Mouse (Mus musculus): ENCODE data around the gene Atg2a.
"Not testable (repeated sequence)": the region's sequence is repeated elsewhere in the genome, so short reads cannot be mapped to it uniquely, and the experiment has no call there.

The Atg2a gene

GRCm38 (mm10) chr19:6275740-6276389, 34.4 kb downstream of the Atg2a start:
- in situ Hi-C loops (cut with MboI; ENCODE audit: low sequenced_read_pairs): no loop called here

GRCm38 (mm10) chr19:6276426-6277421, 35.3 kb downstream of the Atg2a start, which contains the start of gene Ehd1:
Gene Ehd1 (plus strand): TSS chr19:6276725.
- in situ Hi-C loops (cut with MboI; ENCODE audit: low sequenced_read_pairs): no loop called here

GRCm38 (mm10) chr19:6277661-6278438, 36.4 kb downstream of the Atg2a start:
- in situ Hi-C loops (cut with MboI; ENCODE audit: low sequenced_read_pairs): no loop called here

GRCm38 (mm10) chr19:6278439-6279073, 37.1 kb downstream of the Atg2a start:
- in situ Hi-C loops (cut with MboI; ENCODE audit: low sequenced_read_pairs): no loop called here

GRCm38 (mm10) chr19:6279481-6280144, 38.1 kb downstream of the Atg2a start:
- in situ Hi-C loops (cut with MboI; ENCODE audit: low sequenced_read_pairs): no loop called here

- in situ Hi-C loops (cut with MboI; ENCODE audit: low sequenced_read_pairs): no loop called here
Observed at GRCm38 (mm10) chr19:6280554-6280953, 39.1 kb downstream of the Atg2a start.

- in situ Hi-C loops (cut with MboI; ENCODE audit: low sequenced_read_pairs): no loop called here
Observed at GRCm38 (mm10) chr19:6281122-6282020, 39.9 kb downstream of the Atg2a start.

- in situ Hi-C loops (cut with MboI; ENCODE audit: low sequenced_read_pairs): no loop called here
Observed at GRCm38 (mm10) chr19:6283001-6283400, 41.5 kb downstream of the Atg2a start.

GRCm38 (mm10) chr19:6284502-6284901, 43.0 kb downstream of the Atg2a start:
- in situ Hi-C loops (cut with MboI; ENCODE audit: low sequenced_read_pairs): no loop called here

- in situ Hi-C loops (cut with MboI; ENCODE audit: low sequenced_read_pairs): no loop called here
Observed at GRCm38 (mm10) chr19:6285226-6285625, 43.8 kb downstream of the Atg2a start.

GRCm38 (mm10) chr19:6285632-6286433, 44.4 kb downstream of the Atg2a start:
- in situ Hi-C loops (cut with MboI; ENCODE audit: low sequenced_read_pairs): no loop called here

- in situ Hi-C loops (cut with MboI; ENCODE audit: low sequenced_read_pairs): no loop called here
Observed at GRCm38 (mm10) chr19:6286434-6287401, 45.2 kb downstream of the Atg2a start.

GRCm38 (mm10) chr19:6288236-6288894, 46.9 kb downstream of the Atg2a start:
- in situ Hi-C loops (cut with MboI; ENCODE audit: low sequenced_read_pairs): no loop called here

GRCm38 (mm10) chr19:6289696-6290238, 48.3 kb downstream of the Atg2a start:
- in situ Hi-C loops (cut with MboI; ENCODE audit: low sequenced_read_pairs): no loop called here

- in situ Hi-C loops (cut with MboI; ENCODE audit: low sequenced_read_pairs): not testable (repeated sequence)
Observed at GRCm38 (mm10) chr19:6290720-6291116, 49.2 kb downstream of the Atg2a start.

GRCm38 (mm10) chr19:6291117-6291781, 49.8 kb downstream of the Atg2a start:
- in situ Hi-C loops (cut with MboI; ENCODE audit: low sequenced_read_pairs): no loop called here

All from CH12F3 (cell line).